In the genomic region with DNA sequence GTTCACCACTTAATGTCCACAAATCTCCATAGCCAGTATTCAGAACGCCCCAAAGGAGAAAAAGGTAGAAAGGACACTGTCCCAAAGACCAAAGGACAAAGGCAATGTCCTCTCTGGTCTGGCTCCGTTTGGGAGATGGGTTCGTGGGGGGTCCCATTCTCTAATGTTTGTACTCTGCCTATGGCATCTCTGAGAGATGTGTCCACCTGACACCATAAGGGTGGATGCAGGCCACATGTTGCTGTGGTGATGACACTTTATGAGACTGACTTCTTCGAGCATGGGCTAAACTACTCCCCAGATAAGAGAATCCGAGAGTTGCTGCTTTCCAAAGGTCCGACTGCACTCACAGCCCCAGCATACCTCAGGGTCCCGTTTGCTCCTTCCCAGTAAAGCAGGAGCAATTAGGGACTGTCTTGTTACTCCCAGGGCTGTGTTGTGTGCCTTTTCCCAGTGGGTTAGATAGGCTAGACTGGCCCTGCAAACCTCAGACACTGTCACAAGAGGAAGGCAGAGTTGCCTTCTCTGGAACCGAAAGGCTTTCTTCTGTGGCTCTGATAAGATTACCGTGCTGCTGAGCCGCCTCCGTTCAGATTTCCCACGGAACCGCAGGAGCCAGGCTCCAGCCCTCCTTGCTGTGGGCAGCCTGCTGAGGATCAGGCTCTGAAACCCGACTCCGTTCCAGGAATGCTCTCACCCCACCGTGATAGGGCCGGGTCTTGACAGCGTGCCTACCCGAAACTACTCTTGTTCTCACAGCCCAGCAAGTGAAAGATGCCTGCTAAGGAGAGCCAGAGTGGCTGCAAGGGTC, we compare ENCODE assay signal across 8 mouse cellular contexts. TPM values are rescaled to one million over a fixed set of nuclear protein-coding genes. Genes with fewer than 3 reads are reported as not detected.
A peak's percentile ranks its signal among the peaks of the same experiment; 100 is the strongest.
DNase-seq lines count a peak whose midpoint lies in the region; ATAC-seq and TF ChIP-seq lines count a peak whose summit lies in the region.

No protein-coding gene starts in this region.

- intact Hi-C loops in left cerebral cortex, postnatal 4 days (cut with DNase I), result no loop called here

- H3K9ac ChIP-seq in embryonic facial prominence, embryonic 11.5 days (replicated peaks; ENCODE audit: low read length), result no peak overlapping the region
- H3K9ac ChIP-seq in heart, postnatal 0 days (replicated peaks; ENCODE audit: low read depth, low read length), result peak overlapping the region; percentile 38
- no peak overlapping the region for H3K9ac ChIP-seq in liver, embryonic 13.5 days

- peak overlapping the region; percentile 40 for H3K4me2 ChIP-seq in embryonic facial prominence, embryonic 11.5 days (ENCODE audit: low read depth, low read length)
- H3K4me2 ChIP-seq in heart, postnatal 0 days (ENCODE audit: low read depth, low read length), result peak overlapping the region; percentile 54
- H3K4me2 ChIP-seq in liver, embryonic 13.5 days, result peak overlapping the region; percentile 21

- H3K36me3 ChIP-seq in megakaryocyte, embryonic 14.5 days (replicated peaks; ENCODE audit: low read length), result no peaks in the 10 kb centered on the region
- H3K36me3 ChIP-seq in embryonic facial prominence, embryonic 11.5 days (replicated peaks; ENCODE audit: control insufficient read depth, insufficient read depth, low read depth, low read length), result no peaks in the 10 kb centered on the region
- peaks cover 22% of the 10 kb centered on the region; the same call in 1 of the 2 replicates for H3K36me3 ChIP-seq in heart, postnatal 0 days (replicated peaks; ENCODE audit: control insufficient read depth, insufficient read depth, low read length)
- H3K36me3 ChIP-seq in liver, embryonic 13.5 days, result no peaks in the 10 kb centered on the region

- 13% methylated on average over 19 of the region's 19 CpGs for WGBS in embryonic facial prominence, embryonic 11.5 days
- WGBS in heart, postnatal 0 days, result 11% methylated on average over 19 of the region's 19 CpGs
- 21% methylated on average over 19 of the region's 19 CpGs for WGBS in liver, embryonic 13.5 days (ENCODE audit: insufficient replicate concordance)

- no peak for TF ChIP-seq CTCF in heart, postnatal 0 days (IDR thresholded peaks at IDR 0.05; ENCODE audit: low read depth)

- no peak overlapping the region for H3K27ac ChIP-seq in embryonic facial prominence, embryonic 11.5 days (replicated peaks; ENCODE audit: low read depth, low read length)
- peak overlapping the region; percentile 85 for H3K27ac ChIP-seq in heart, postnatal 0 days (ENCODE audit: low read depth)
- peak overlapping the region; percentile 29 for H3K27ac ChIP-seq in liver, embryonic 13.5 days

- no peak for ATAC-seq in megakaryocyte, adult 5-6 weeks (ENCODE audit: poor library complexity, severe bottlenecking)
- peak; percentile 49 for ATAC-seq in embryonic facial prominence, embryonic 11.5 days (replicated peaks; ENCODE audit: insufficient number of reproducible peaks, low FRiP score, low TSS enrichment, low read depth)
- peak; percentile 45 for ATAC-seq in heart, postnatal 0 days (ENCODE audit: insufficient read depth, low read depth)
- no peak for ATAC-seq in liver, embryonic 13.5 days (ENCODE audit: low read depth)

- H3K4me3 ChIP-seq in megakaryocyte, embryonic 14.5 days (replicated peaks), result peak overlapping the region; percentile 1
- no peak overlapping the region for H3K4me3 ChIP-seq in embryonic facial prominence, embryonic 11.5 days (ENCODE audit: low read depth, low read length)
- H3K4me3 ChIP-seq in heart, postnatal 0 days (ENCODE audit: low read depth, low read length), result peak overlapping the region; percentile 21
- no peak overlapping the region; the same call in 1 of the 2 replicates for H3K4me3 ChIP-seq in liver, embryonic 13.5 days (replicated peaks)

- no peak for TF ChIP-seq EP300 in heart, postnatal 0 days (IDR thresholded peaks at IDR 0.05; ENCODE audit: low read depth)

- no peaks in the 10 kb centered on the region for H3K9me3 ChIP-seq in megakaryocyte, embryonic 14.5 days
- H3K9me3 ChIP-seq in embryonic facial prominence, embryonic 11.5 days (replicated peaks; ENCODE audit: control insufficient read depth, low read length), result no peaks in the 10 kb centered on the region
- H3K9me3 ChIP-seq in heart, postnatal 0 days (replicated peaks; ENCODE audit: control insufficient read depth, low read length), result no peaks in the 10 kb centered on the region
- H3K9me3 ChIP-seq in liver, embryonic 13.5 days (replicated peaks), result no peaks in the 10 kb centered on the region

- peak; percentile 80 for DNase-seq in embryonic facial prominence, embryonic 11.5 days (ENCODE audit: low spot score)
- DNase-seq in heart, postnatal 0 days (ENCODE audit: low spot score), result peak; percentile 68
- no peak for DNase-seq in liver, embryonic 13.5 days
- peak; percentile 64 for DNase-seq in yolk sac, embryonic 10.5 days (ENCODE audit: low spot score)
- no peak for DNase-seq in left cerebral cortex, postnatal 4 days
- no peak for DNase-seq in T-cell, adult 2 months (ENCODE audit: low spot score)

- H3K27me3 ChIP-seq in megakaryocyte, embryonic 14.5 days (replicated peaks), result peaks cover 66% of the 10 kb centered on the region
- H3K27me3 ChIP-seq in embryonic facial prominence, embryonic 11.5 days (ENCODE audit: control insufficient read depth, insufficient read depth, low read length), result peaks cover 2% of the 10 kb centered on the region; the same call in 1 of the 2 replicates
- no peaks in the 10 kb centered on the region for H3K27me3 ChIP-seq in heart, postnatal 0 days (ENCODE audit: control insufficient read depth, insufficient read depth, low read length)
- H3K27me3 ChIP-seq in liver, embryonic 13.5 days, result peaks cover 45% of the 10 kb centered on the region

- peaks cover 80% of the 10 kb centered on the region for H3K4me1 ChIP-seq in megakaryocyte, embryonic 14.5 days
- peaks cover 3% of the 10 kb centered on the region for H3K4me1 ChIP-seq in embryonic facial prominence, embryonic 11.5 days (ENCODE audit: control insufficient read depth, insufficient read depth, low read length)
- H3K4me1 ChIP-seq in heart, postnatal 0 days (ENCODE audit: control insufficient read depth, insufficient read depth), result peaks cover 81% of the 10 kb centered on the region
- H3K4me1 ChIP-seq in liver, embryonic 13.5 days (replicated peaks), result peaks cover 57% of the 10 kb centered on the region

RNA-seq across cellular contexts. Expression of a gene that starts 7.1 kb away (rescaled TPM):
- polyA plus RNA-seq in megakaryocyte, embryonic 14.5 days (2012; ENCODE audit: insufficient read depth, low replicate concordance), result 0.43 and 11.0 TPM in 2 replicates
- 82.1 and 88.8 TPM in 2 replicates for total RNA-seq in megakaryocyte, adult 5-6 weeks (2015)
- total RNA-seq in megakaryocyte, adult 5-6 weeks (2017), result 184 and 199 TPM in 2 replicates
- 7.8 and 8.3 TPM in 2 replicates for polyA plus RNA-seq in embryonic facial prominence, embryonic 11.5 days (2014; fragmentation: Nextera tagmentation; extraction: Ambion mirVana)
- 88.6 and 94.0 TPM in 2 replicates for total RNA-seq in heart, postnatal 0 days (2014; rRNA removed; ENCODE audit: low replicate concordance)
- polyA plus RNA-seq in heart, postnatal 0 days (2015; fragmentation: Nextera tagmentation; extraction: Ambion mirVana), result 103 and 116 TPM in 2 replicates
- polyA plus RNA-seq in liver, embryonic 13.5 days (2015; fragmentation: Nextera tagmentation; extraction: Ambion mirVana), result 7.5 and 8.3 TPM in 2 replicates
- total RNA-seq in left cerebral cortex, postnatal 4 days (2021), result 1 to 10 TPM; 5.3 to 5.4 TPM

Comparison
In these comparisons a context has a peak if more than half of its experiments do, and no peak if none do; other contexts are left out.
1. H3K4me3 ChIP-seq: peak in megakaryocyte, embryonic 14.5 days (single experiment) and heart, postnatal 0 days (single experiment); none in embryonic facial prominence, embryonic 11.5 days (single experiment) and liver, embryonic 13.5 days (single experiment).
2. ATAC-seq: peak in embryonic facial prominence, embryonic 11.5 days (single experiment) and heart, postnatal 0 days (single experiment); none in megakaryocyte, adult 5-6 weeks (single experiment) and liver, embryonic 13.5 days (single experiment).
3. DNase-seq: peak in embryonic facial prominence, embryonic 11.5 days (single experiment), heart, postnatal 0 days (single experiment) and yolk sac, embryonic 10.5 days (single experiment); none in liver, embryonic 13.5 days (single experiment), left cerebral cortex, postnatal 4 days (single experiment) and T-cell, adult 2 months (single experiment).
4. Peak in every context shown above with its lines, with median percentiles within 50 percentile points of each other: H3K4me2 ChIP-seq.